Mouse (Mus musculus) adrenal gland, postnatal 4 days (tissue): Measurements from ENCODE around the gene Gm16427. TPM values are rescaled to one million over a fixed set of nuclear protein-coding genes. Genes with fewer than 3 reads are reported as not detected.
"Not testable (repeated sequence)": the region's sequence is repeated elsewhere in the genome, so short reads cannot be mapped to it uniquely, and the experiment has no call there.

ENCODE experiments used
- DNase-seq, 2 experiments: peaks; one replicate each; pipeline ENCODE4 v3.0.0; 2021 to 2022; ENCODE audit warnings: low spot score in 2 of 2, mixed read lengths in 2 of 2
- long read RNA-seq, 2 experiments: library from polyadenylated mRNA; stranded (forward); transcript quantifications; one replicate each; pipeline ENCODE4 v2.0.0; 2021
- total RNA-seq, 2 experiments: library from RNA; stranded (reverse); gene quantifications; 2 replicates each; pipeline ENCODE4 v1.2.3; 2021

Gm16427 gene
- not detected for total RNA-seq
- long read RNA-seq, experiment 1 = 0 reads
- long read RNA-seq, experiment 2 = 0 reads

GRCm38 (mm10) chr5:93540100-93540499 is at the start of gene Gm16427:
Gm16427 (minus strand) TSS chr5:93540200.
- not testable (repeated sequence) for DNase-seq

Other genes with a start within 250 kb of the Gm16427 start
- gene C87414, start 131.4 kb upstream of the Gm16427 start, total RNA-seq = not detected